Mouse (Mus musculus): ENCODE data around the gene Dvl3.

DNA sequence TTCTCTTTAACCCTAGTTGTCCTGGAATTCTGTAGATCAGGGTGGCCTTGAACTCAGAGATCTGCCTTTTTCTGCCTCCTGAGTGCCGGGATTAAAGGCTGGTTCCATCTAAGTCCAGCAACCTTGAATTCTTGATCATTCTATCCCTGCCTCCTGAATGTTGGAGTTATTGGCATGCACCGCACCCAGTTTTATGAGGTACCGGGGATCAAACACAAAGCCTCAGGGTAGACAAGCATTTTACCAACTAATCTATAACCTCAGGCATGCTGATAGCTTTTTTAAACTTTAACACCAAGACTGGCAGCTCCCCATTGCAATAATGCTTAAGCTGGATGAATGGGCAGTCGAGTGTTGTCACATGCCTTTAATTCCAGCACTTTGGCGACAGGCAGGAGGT lies 30.6 kb downstream of the Dvl3 start:
- TF ChIP-seq CTCF (IDR thresholded peaks at IDR 0.05; ENCODE audit: control insufficient read depth, insufficient read depth, insufficient replicate concordance, low read depth, low read length), result no peak
- no peak for TF ChIP-seq POLR2A (IDR thresholded peaks at IDR 0.05; ENCODE audit: control insufficient read depth, low read depth, low read length)

All from testis, adult 2 months (tissue).